ENCODE assay signal across 28 mouse cellular contexts in the genomic region with DNA sequence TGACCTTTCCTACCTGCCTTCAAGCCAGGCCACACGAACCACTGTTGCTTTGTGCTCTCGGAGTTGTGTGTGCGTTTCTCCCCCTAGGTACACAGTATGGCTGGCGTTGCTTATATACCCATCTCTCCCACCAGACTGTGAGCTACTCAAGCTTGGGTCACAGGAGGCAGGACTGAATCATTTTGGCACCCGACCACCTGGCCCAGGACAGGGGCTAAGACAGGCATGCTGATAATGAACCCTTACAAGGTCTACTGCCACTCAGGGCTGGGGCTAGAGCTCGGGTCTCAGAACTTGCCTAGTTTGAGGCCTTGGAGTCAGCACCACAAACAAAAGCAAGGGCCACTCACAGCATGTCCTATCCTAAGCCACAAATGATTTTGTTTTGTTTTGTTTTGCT. TPM values are rescaled to one million over a fixed set of nuclear protein-coding genes. Genes with fewer than 3 reads are reported as not detected.
DNase-seq lines count a peak whose midpoint lies in the region; ATAC-seq and TF ChIP-seq lines count a peak whose summit lies in the region.
"Had no signal": no experiment of that assay in that cellular context is flagged by ENCODE, and none has a peak within 500 bp of the region (broad histone marks: within the 10 kb centered on the region; RNA-seq: fewer than 3 reads in every experiment).

No protein-coding gene starts in this region.

- intact Hi-C loops in heart, postnatal 10 days (cut with DNase I): no loop called here
- intact Hi-C loops in heart, adult 2 months (cut with DNase I): no loop called here
- intact Hi-C loops in gastrocnemius, postnatal 14 days (cut with DNase I; ENCODE audit: low total_unique reads): no loop called here

- no peak overlapping the region for H3K9ac ChIP-seq in heart, adult 2 months (ENCODE audit: low read depth, low read length)
- no peak overlapping the region for H3K9ac ChIP-seq in neural tube, embryonic 13.5 days
- H3K9ac ChIP-seq: embryonic facial prominence, embryonic 12.5 days; embryonic facial prominence, embryonic 15.5 days; forebrain, embryonic 12.5 days; forebrain, embryonic 15.5 days; hindbrain, embryonic 15.5 days had no signal

- DNase-seq in heart, postnatal 10 days: peak; percentile 12 to 18
- no peak for DNase-seq in heart, adult 2 months
- no peak for DNase-seq in neural tube, embryonic 10.5 days (ENCODE audit: extremely low spot score, low spot score)
- peak; percentile 70 for DNase-seq in adrenal gland, adult 8-10 months
- DNase-seq in adrenal gland, postnatal 25 days: peak; percentile 66
- DNase-seq in gastrocnemius, postnatal 14 days: no peak
- DNase-seq: cerebellum, adult 11 months; cerebellum, adult 2 months; cerebellum, adult 9-11 months; cerebellum, postnatal 25 days; gastrocnemius, postnatal 36 days; heart, postnatal 36 days had no signal

- no peaks in the 10 kb centered on the region for H3K79me2 ChIP-seq in heart, adult 2 months (replicated peaks; ENCODE audit: control insufficient read depth, insufficient read depth, low read length)

- H3K4me3 ChIP-seq in heart, adult 2 months: no peak overlapping the region
- no peak overlapping the region for H3K4me3 ChIP-seq in neural tube, embryonic 13.5 days
- H3K4me3 ChIP-seq: embryonic facial prominence, embryonic 12.5 days; embryonic facial prominence, embryonic 15.5 days; erythroblast, embryonic 14.5 days; forebrain, embryonic 12.5 days; forebrain, embryonic 15.5 days; hindbrain, embryonic 10.5 days; hindbrain, embryonic 15.5 days had no signal

- no peaks in the 10 kb centered on the region for H3K36me3 ChIP-seq in heart, adult 2 months (ENCODE audit: control insufficient read depth, insufficient read depth, low read length)
- peaks cover 6% of the 10 kb centered on the region; the same call in 1 of the 2 replicates for H3K36me3 ChIP-seq in neural tube, embryonic 13.5 days
- H3K36me3 ChIP-seq: forebrain, embryonic 15.5 days; hindbrain, embryonic 15.5 days had no signal

- no peak overlapping the region for H3K4me2 ChIP-seq in neural tube, embryonic 13.5 days
- H3K4me2 ChIP-seq: embryonic facial prominence, embryonic 12.5 days; embryonic facial prominence, embryonic 15.5 days; forebrain, embryonic 12.5 days; forebrain, embryonic 15.5 days; heart, embryonic 11.5 days; hindbrain, embryonic 15.5 days had no signal

- no peaks in the 10 kb centered on the region for H3K9me3 ChIP-seq in neural tube, embryonic 13.5 days
- H3K9me3 ChIP-seq: embryonic facial prominence, embryonic 12.5 days; embryonic facial prominence, embryonic 15.5 days; forebrain, embryonic 12.5 days; forebrain, embryonic 15.5 days; hindbrain, embryonic 10.5 days; hindbrain, embryonic 15.5 days had no signal

- no peak for ATAC-seq in neural tube, embryonic 13.5 days (ENCODE audit: low read depth)
- ATAC-seq in activated CD4-positive, CD25-positive, alpha-beta regulatory T cell, adult 4 months: no peak
- ATAC-seq: forebrain, embryonic 15.5 days; intestine, postnatal 0 days had no signal

- no peaks in the 10 kb centered on the region for H3K27me3 ChIP-seq in heart, adult 2 months (ENCODE audit: control insufficient read depth, insufficient read depth, low read length)
- no peaks in the 10 kb centered on the region for H3K27me3 ChIP-seq in neural tube, embryonic 13.5 days
- H3K27me3 ChIP-seq: embryonic facial prominence, embryonic 12.5 days; embryonic facial prominence, embryonic 15.5 days; forebrain, embryonic 12.5 days; forebrain, embryonic 15.5 days; hindbrain, embryonic 15.5 days had no signal

- WGBS in heart, adult 2 months: 87% methylated on average over 6 of the region's 6 CpGs
- WGBS in neural tube, embryonic 13.5 days: 92% methylated on average over 6 of the region's 6 CpGs

- TF ChIP-seq CTCF in heart, adult 2 months (IDR thresholded peaks at IDR 0.05): no peak

- TF ChIP-seq EP300 in heart, adult 2 months (IDR thresholded peaks at IDR 0.05; ENCODE audit: insufficient read depth, low read depth, low read length): no peak

- no peak overlapping the region for H3K27ac ChIP-seq in heart, adult 2 months
- peak overlapping the region; percentile 92 for H3K27ac ChIP-seq in neural tube, embryonic 13.5 days (replicated peaks)
- H3K27ac ChIP-seq: embryonic facial prominence, embryonic 12.5 days; embryonic facial prominence, embryonic 15.5 days; forebrain, embryonic 12.5 days; forebrain, embryonic 15.5 days had no signal

- no peaks in the 10 kb centered on the region for H3K4me1 ChIP-seq in heart, adult 2 months (ENCODE audit: control insufficient read depth, insufficient read depth, low read length)
- H3K4me1 ChIP-seq in neural tube, embryonic 13.5 days (replicated peaks): peaks cover 29% of the 10 kb centered on the region
- H3K4me1 ChIP-seq: embryonic facial prominence, embryonic 15.5 days had no signal

- no peak for TF ChIP-seq POLR2A in heart, adult 2 months (IDR thresholded peaks at IDR 0.05; ENCODE audit: insufficient read depth, low read depth, low read length)

RNA-seq across cellular contexts. Expression of gene Fam83c, which starts 26.9 kb away (rescaled TPM):
- not detected for total RNA-seq in heart, postnatal 10 days (2021)
- total RNA-seq in heart, adult 2 months (2021): not detected
- polyA plus RNA-seq in heart, adult 2 months (2012; rRNA removed): not detected in 2 replicates
- polyA plus RNA-seq in neural tube, embryonic 13.5 days (2015; fragmentation: Nextera tagmentation; extraction: Ambion mirVana): 0.56 and 0.63 TPM in 2 replicates
- under 1 TPM in 3 of 4 experiments, not detected in 1; 0.06 to 0.15 (median 0.10) TPM for total RNA-seq in adrenal gland, adult 8-10 months (2022)
- total RNA-seq in adrenal gland, postnatal 25 days (2021): 0.06 TPM in 1 of 2 replicates, not detected in the other
- not detected for polyA plus RNA-seq in activated CD4-positive, CD25-positive, alpha-beta regulatory T cell, adult 4 months (2017; shearing (Covaris generic))
- total RNA-seq in gastrocnemius, postnatal 14 days (2021): not detected
- total RNA-seq: adrenal gland, postnatal 4 days; common myeloid progenitor, adult 5-6 weeks; gastrocnemius, adult 8-10 months; gastrocnemius, postnatal 36 days; granulocyte monocyte progenitor cell, adult 5-6 weeks; heart, adult 8-10 months; heart, postnatal 36 days had no signal
- polyA plus RNA-seq: cerebellum, adult 2 months; erythroblast, embryonic 14.5 days had no signal

RNA-seq across cellular contexts. Expression of gene Eif6, which starts 34.9 kb away (rescaled TPM):
- total RNA-seq in heart, postnatal 10 days (2021): 10 to 100 TPM; 77.5 to 79.5 TPM
- total RNA-seq in heart, adult 2 months (2021): 10 to 100 TPM; 51.2 to 52.3 TPM
- polyA plus RNA-seq in heart, adult 2 months (2012; rRNA removed): 40.1 and 51.4 TPM in 2 replicates
- 156 and 170 TPM in 2 replicates for polyA plus RNA-seq in neural tube, embryonic 13.5 days (2015; fragmentation: Nextera tagmentation; extraction: Ambion mirVana)
- 100 to 1,000 TPM; 139 to 179 (median 160) TPM for total RNA-seq in adrenal gland, adult 8-10 months (2022)
- 112 and 131 TPM in 2 replicates for total RNA-seq in adrenal gland, postnatal 25 days (2021)
- polyA plus RNA-seq in activated CD4-positive, CD25-positive, alpha-beta regulatory T cell, adult 4 months (2017; shearing (Covaris generic)): 10 to 100 TPM; 73.4 to 81.2 TPM
- total RNA-seq in gastrocnemius, postnatal 14 days (2021): 10 to 100 TPM; 48.0 to 48.3 TPM

RNA-seq across cellular contexts. Expression of gene BC029722, which starts 42.4 kb away (rescaled TPM):
- 10 to 100 TPM; 16.3 to 16.8 TPM for total RNA-seq in heart, postnatal 10 days (2021)
- 10 to 100 TPM; 25.4 to 28.9 TPM for total RNA-seq in heart, adult 2 months (2021)
- polyA plus RNA-seq in heart, adult 2 months (2012; rRNA removed): 41.0 and 43.7 TPM in 2 replicates
- polyA plus RNA-seq in neural tube, embryonic 13.5 days (2015; fragmentation: Nextera tagmentation; extraction: Ambion mirVana): 24.1 and 28.7 TPM in 2 replicates
- 100 to 1,000 TPM; 285 to 331 (median 289) TPM for total RNA-seq in adrenal gland, adult 8-10 months (2022)
- 159 and 181 TPM in 2 replicates for total RNA-seq in adrenal gland, postnatal 25 days (2021)
- 10 to 100 TPM; 14.5 to 18.7 TPM for polyA plus RNA-seq in activated CD4-positive, CD25-positive, alpha-beta regulatory T cell, adult 4 months (2017; shearing (Covaris generic))
- 10 to 100 TPM; 17.8 to 19.3 TPM for total RNA-seq in gastrocnemius, postnatal 14 days (2021)

Comparison
In these comparisons a context has a peak if more than half of its experiments do, and no peak if none do; other contexts are left out.
1. DNase-seq: peak in heart, postnatal 10 days (2 of 2), adrenal gland, adult 8-10 months (single experiment) and adrenal gland, postnatal 25 days (single experiment); none in heart, adult 2 months (0 of 2), neural tube, embryonic 10.5 days (single experiment) and gastrocnemius, postnatal 14 days (single experiment).